Mouse (Mus musculus): ENCODE data around the gene Rbp3. TPM values are rescaled to one million over a fixed set of nuclear protein-coding genes. Genes with fewer than 3 reads are reported as not detected.

Rbp3 gene
- polyA plus RNA-seq, 1 experiment = not detected

DNA sequence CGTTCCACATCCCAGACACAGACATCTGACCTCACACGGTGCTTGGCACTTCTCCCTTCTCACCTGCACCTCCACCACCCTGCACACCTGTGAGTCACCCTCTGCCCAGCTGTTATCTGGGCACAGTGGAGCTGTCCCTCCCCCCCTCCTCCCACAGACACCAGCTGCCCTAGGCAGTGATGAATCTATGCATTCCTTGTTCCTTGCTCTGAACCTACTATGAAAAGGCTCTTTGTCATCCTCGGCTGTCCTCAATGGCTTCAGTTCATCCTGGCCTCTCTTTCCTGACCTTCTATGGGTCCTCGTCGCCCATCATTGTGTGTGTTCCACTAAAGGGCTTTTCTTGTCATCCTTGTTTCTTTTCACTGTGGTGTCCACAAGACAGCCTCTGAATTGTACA, 20.9 kb downstream of the Rbp3 start:
- no peaks in the 10 kb centered on the region for H3K36me3 ChIP-seq (ENCODE audit: control insufficient read depth, insufficient read depth, low read length)
- TF ChIP-seq CTCF (conservative IDR thresholded peaks at IDR 0.05; ENCODE audit: insufficient read depth, insufficient read length, low read depth, low read length) = no peak
- no peak for TF ChIP-seq POLR2A (IDR thresholded peaks at IDR 0.05; ENCODE audit: low read depth, low read length)
- H3K27me3 ChIP-seq (replicated peaks; ENCODE audit: control insufficient read depth, insufficient read depth, low read length) = no peaks in the 10 kb centered on the region
- no peak overlapping the region for H3K4me3 ChIP-seq (ENCODE audit: insufficient read depth, low read depth, low read length)
- H3K4me1 ChIP-seq (ENCODE audit: control insufficient read depth, insufficient read depth, low read length) = no peaks in the 10 kb centered on the region
- WGBS = 75% methylated on average over 5 of the region's 5 CpGs
- H3K27ac ChIP-seq (ENCODE audit: insufficient read depth, low read depth, low read length) = no peak overlapping the region
- no peak for DNase-seq

GRCm38 (mm10) chr14:33977748-33978147, 23.9 kb downstream of the Rbp3 start:
- H3K27me3 ChIP-seq (replicated peaks; ENCODE audit: control insufficient read depth, insufficient read depth, low read length) = no peaks in the 10 kb centered on the region
- H3K4me3 ChIP-seq (ENCODE audit: insufficient read depth, low read depth, low read length) = no peak overlapping the region
- no peak overlapping the region for H3K27ac ChIP-seq (ENCODE audit: insufficient read depth, low read depth, low read length)
- no peaks in the 10 kb centered on the region for H3K36me3 ChIP-seq (ENCODE audit: control insufficient read depth, insufficient read depth, low read length)
- 35% methylated on average over 7 of the region's 7 CpGs for WGBS
- no peaks in the 10 kb centered on the region for H3K4me1 ChIP-seq (ENCODE audit: control insufficient read depth, insufficient read depth, low read length)
- no peak for DNase-seq
- no peak for TF ChIP-seq POLR2A (IDR thresholded peaks at IDR 0.05; ENCODE audit: low read depth, low read length)
- no peak for TF ChIP-seq CTCF (conservative IDR thresholded peaks at IDR 0.05; ENCODE audit: insufficient read depth, insufficient read length, low read depth, low read length)

DNA sequence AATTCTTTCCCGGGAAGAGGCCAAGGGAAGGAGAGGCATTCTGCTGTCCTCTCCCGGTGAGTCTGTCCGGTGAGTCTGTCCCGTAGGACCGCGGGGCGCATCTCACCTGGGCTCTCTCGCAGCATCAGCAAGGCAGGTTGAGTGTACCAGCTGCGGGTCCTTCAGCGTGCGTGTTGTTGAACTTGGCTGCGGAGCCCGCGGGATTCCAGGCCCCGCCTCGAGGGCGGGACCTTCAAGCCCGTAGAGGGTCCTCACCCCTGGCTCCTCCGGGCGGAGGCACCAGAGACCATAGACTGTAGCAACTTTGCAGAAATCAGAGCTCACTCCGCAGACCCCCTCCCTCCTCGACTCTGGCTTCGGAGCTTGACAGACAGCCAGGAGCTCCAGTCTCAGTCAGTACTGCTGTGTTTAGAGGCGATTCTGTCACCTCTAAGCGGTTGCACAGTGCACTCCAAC, 24.8 kb downstream of the Rbp3 start, which contains the start of gene Zfp488:
Gene Zfp488 (minus strand): TSS at position 161 of the 456 bp plus-strand sequence.
- Histone ChIP-seq H3K27me3 (replicated peaks; ENCODE audit: control insufficient read depth, insufficient read depth, low read length) (no peaks in the 10 kb centered on the region), H3K4me3 (ENCODE audit: insufficient read depth, low read depth, low read length) (no peak within 1 kb of the TSS), H3K4me1 (ENCODE audit: control insufficient read depth, insufficient read depth, low read length) (no peaks in the 10 kb centered on the region), H3K36me3 (ENCODE audit: control insufficient read depth, insufficient read depth, low read length) (no peaks in the 10 kb centered on the region), H3K27ac (ENCODE audit: insufficient read depth, low read depth, low read length) (no peak within 1 kb of the TSS)
- TF ChIP-seq POLR2A (IDR thresholded peaks at IDR 0.05; ENCODE audit: low read depth, low read length) (no peak), CTCF (conservative IDR thresholded peaks at IDR 0.05; ENCODE audit: insufficient read depth, insufficient read length, low read depth, low read length) (no peak)
- no peak for DNase-seq
- WGBS = 2% methylated on average over 25 of the region's 25 CpGs

DNA sequence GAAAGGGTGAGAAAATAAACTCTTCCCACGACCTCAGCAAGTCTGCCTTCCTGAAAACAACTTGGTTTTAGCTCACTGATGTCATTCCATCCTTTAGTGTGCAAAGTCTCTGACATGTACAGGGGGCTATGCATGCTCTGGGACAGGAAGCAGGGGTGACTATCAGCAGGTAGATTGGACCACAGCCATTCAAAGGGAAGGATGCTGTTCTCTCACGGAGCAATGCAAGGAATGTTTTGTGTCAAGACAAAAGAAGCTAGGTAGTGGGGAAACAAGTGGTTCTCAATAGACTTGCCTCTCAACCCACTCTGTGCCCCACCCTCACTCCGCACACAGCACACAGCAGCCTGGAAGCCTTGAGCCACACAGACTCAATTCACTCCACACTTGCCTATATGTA, 35.4 kb downstream of the Rbp3 start:
- H3K4me3 ChIP-seq (ENCODE audit: insufficient read depth, low read depth, low read length) = no peak overlapping the region
- TF ChIP-seq CTCF (conservative IDR thresholded peaks at IDR 0.05; ENCODE audit: insufficient read depth, insufficient read length, low read depth, low read length) = no peak
- no peak for TF ChIP-seq POLR2A (IDR thresholded peaks at IDR 0.05; ENCODE audit: low read depth, low read length)
- H3K27ac ChIP-seq (ENCODE audit: insufficient read depth, low read depth, low read length) = no peak overlapping the region
- H3K36me3 ChIP-seq (ENCODE audit: control insufficient read depth, insufficient read depth, low read length) = no peaks in the 10 kb centered on the region
- WGBS = 51% methylated on average over 3 of the region's 3 CpGs
- no peak for DNase-seq
- H3K4me1 ChIP-seq (ENCODE audit: control insufficient read depth, insufficient read depth, low read length) = no peaks in the 10 kb centered on the region
- no peaks in the 10 kb centered on the region for H3K27me3 ChIP-seq (replicated peaks; ENCODE audit: control insufficient read depth, insufficient read depth, low read length)

- WGBS = 66% methylated on average over 4 of the region's 4 CpGs
- no peak overlapping the region for H3K27ac ChIP-seq (ENCODE audit: insufficient read depth, low read depth, low read length)
- H3K36me3 ChIP-seq (ENCODE audit: control insufficient read depth, insufficient read depth, low read length) = no peaks in the 10 kb centered on the region
- no peak overlapping the region for H3K4me3 ChIP-seq (ENCODE audit: insufficient read depth, low read depth, low read length)
- H3K27me3 ChIP-seq (replicated peaks; ENCODE audit: control insufficient read depth, insufficient read depth, low read length) = no peaks in the 10 kb centered on the region
- no peaks in the 10 kb centered on the region for H3K4me1 ChIP-seq (ENCODE audit: control insufficient read depth, insufficient read depth, low read length)
- DNase-seq = no peak
- TF ChIP-seq POLR2A (IDR thresholded peaks at IDR 0.05; ENCODE audit: low read depth, low read length) (no peak), CTCF (conservative IDR thresholded peaks at IDR 0.05; ENCODE audit: insufficient read depth, insufficient read length, low read depth, low read length) (no peak)
Observed at GRCm38 (mm10) chr14:33991971-33992370, 38.2 kb downstream of the Rbp3 start.

DNA sequence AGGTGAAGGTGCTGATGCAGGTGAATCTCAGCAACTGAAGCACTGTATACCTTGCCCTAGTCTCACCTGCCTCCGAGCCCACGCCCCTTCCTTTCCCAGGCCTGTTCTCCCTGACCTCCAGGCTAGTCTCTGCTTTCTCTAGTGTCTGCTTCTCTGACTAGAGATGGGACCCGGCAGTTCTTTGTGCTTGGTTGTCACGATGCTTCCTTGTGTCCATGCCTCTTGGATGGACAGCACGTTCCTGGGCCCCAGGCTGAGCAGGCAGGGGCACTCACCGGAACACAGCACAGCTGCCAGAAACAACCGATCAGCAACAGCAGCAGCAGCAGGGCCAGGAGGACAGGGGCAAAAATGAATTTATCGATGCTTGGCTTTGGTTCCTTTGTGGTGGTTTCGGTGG, 39.2 kb downstream of the Rbp3 start:
- no peak for DNase-seq
- Histone ChIP-seq H3K27ac (ENCODE audit: insufficient read depth, low read depth, low read length) (no peak overlapping the region), H3K4me3 (ENCODE audit: insufficient read depth, low read depth, low read length) (no peak overlapping the region), H3K27me3 (replicated peaks; ENCODE audit: control insufficient read depth, insufficient read depth, low read length) (no peaks in the 10 kb centered on the region), H3K4me1 (ENCODE audit: control insufficient read depth, insufficient read depth, low read length) (no peaks in the 10 kb centered on the region), H3K36me3 (ENCODE audit: control insufficient read depth, insufficient read depth, low read length) (no peaks in the 10 kb centered on the region)
- TF ChIP-seq POLR2A (IDR thresholded peaks at IDR 0.05; ENCODE audit: low read depth, low read length) (no peak), CTCF (conservative IDR thresholded peaks at IDR 0.05; ENCODE audit: insufficient read depth, insufficient read length, low read depth, low read length) (no peak)
- WGBS = 88% methylated on average over 9 of the region's 9 CpGs

- Histone ChIP-seq H3K4me3 (ENCODE audit: insufficient read depth, low read depth, low read length) (no peak overlapping the region), H3K4me1 (ENCODE audit: control insufficient read depth, insufficient read depth, low read length) (no peaks in the 10 kb centered on the region), H3K27me3 (replicated peaks; ENCODE audit: control insufficient read depth, insufficient read depth, low read length) (no peaks in the 10 kb centered on the region), H3K36me3 (ENCODE audit: control insufficient read depth, insufficient read depth, low read length) (no peaks in the 10 kb centered on the region), H3K27ac (ENCODE audit: insufficient read depth, low read depth, low read length) (no peak overlapping the region)
- WGBS = 88% methylated on average over 6 of the region's 6 CpGs
- no peak for DNase-seq
- TF ChIP-seq POLR2A (IDR thresholded peaks at IDR 0.05; ENCODE audit: low read depth, low read length) (no peak), CTCF (conservative IDR thresholded peaks at IDR 0.05; ENCODE audit: insufficient read depth, insufficient read length, low read depth, low read length) (no peak)
Observed at GRCm38 (mm10) chr14:33993521-33994289, 39.9 kb downstream of the Rbp3 start.
